21 mouse cellular contexts compared by ENCODE assay signal in genomic region chr4:100196255-100196793, GRCm38 (mm10).
"Had no signal": no experiment of that assay in that cellular context is flagged by ENCODE, and none has a peak within 500 bp of the region (broad histone marks: within the 10 kb centered on the region; RNA-seq: fewer than 3 reads in every experiment).

No protein-coding gene starts in this region.

- H3K4me2 ChIP-seq: heart, embryonic 12.5 days; hindbrain, embryonic 13.5 days; hindbrain, embryonic 15.5 days; limb, embryonic 12.5 days; liver, embryonic 11.5 days had no signal

- H3K36me3 ChIP-seq: heart, embryonic 10.5 days; heart, embryonic 12.5 days; hindbrain, embryonic 13.5 days; hindbrain, embryonic 15.5 days; limb, embryonic 10.5 days; limb, embryonic 12.5 days had no signal

- ATAC-seq: forebrain, postnatal 0 days; hindbrain, postnatal 0 days had no signal

- H3K27ac ChIP-seq: heart, embryonic 10.5 days; hindbrain, embryonic 13.5 days; hindbrain, embryonic 15.5 days; hindbrain, postnatal 0 days; layer of hippocampus, adult 2 months; left cerebral cortex, adult 2 months; limb, embryonic 10.5 days; limb, embryonic 12.5 days had no signal

- DNase-seq: forebrain, postnatal 0 days; gastrocnemius, postnatal 14 days; gastrocnemius, postnatal 36 days; heart, adult 18-20 months; heart, postnatal 10 days; kidney, adult 18-20 months; kidney, adult 8-10 months; kidney, postnatal 10 days; kidney, postnatal 25 days; kidney, postnatal 4 days; liver had no signal

- H3K9me3 ChIP-seq: heart, embryonic 10.5 days; heart, embryonic 12.5 days; hindbrain, embryonic 13.5 days; hindbrain, embryonic 15.5 days; limb, embryonic 10.5 days; limb, embryonic 12.5 days had no signal

- H3K27me3 ChIP-seq: heart, embryonic 12.5 days; hindbrain, embryonic 13.5 days; hindbrain, embryonic 15.5 days had no signal

- H3K4me1 ChIP-seq: hindbrain, embryonic 13.5 days had no signal

- H3K9ac ChIP-seq: forebrain, postnatal 0 days; heart, embryonic 12.5 days; hindbrain, embryonic 13.5 days; hindbrain, embryonic 15.5 days; limb, embryonic 12.5 days had no signal

- H3K4me3 ChIP-seq: heart, embryonic 10.5 days; heart, embryonic 12.5 days; hindbrain, embryonic 13.5 days; hindbrain, embryonic 15.5 days; layer of hippocampus, adult 2 months; left cerebral cortex, adult 2 months; limb, embryonic 10.5 days; limb, embryonic 12.5 days had no signal
